Mouse (Mus musculus) ES-Bruce4 (cell line): ENCODE measurements around the gene Ttc28.

Experiments
- CTCF ChIP-seq: IDR thresholded peaks from one replicate; pipeline ENCODE4 v1.8.1; 2011; ENCODE audit warnings: low read depth, low read length
- EP300 ChIP-seq: IDR thresholded peaks from 2 replicates; pipeline ENCODE4 v1.6.1; 2011; ENCODE audit warnings: low read depth, low read length; ENCODE audit not compliant: insufficient read depth

- TF ChIP-seq EP300 = no peak
- no peak for TF ChIP-seq CTCF
Observed at GRCm38 (mm10) chr5:111330417-111331098, 451.0 kb downstream of the Ttc28 start, which contains the start of gene Pitpnb.
